Mouse (Mus musculus) intestine, postnatal 0 days (tissue): Measurements from ENCODE around the gene Ston1. TPM values are rescaled to one million over a fixed set of nuclear protein-coding genes. Genes with fewer than 3 reads are reported as not detected.

ENCODE experiments used
- ATAC-seq: fragments of 200-750 bp; cut with Nextera tagmentation; 2 replicates; pipeline ENCODE4 v1.8.0; 2017; ENCODE audit warnings: mild to moderate bottlenecking, moderate TSS enrichment, moderate library complexity
- H3K27ac ChIP-seq: fragments of 300-500 bp; sonication (generic); 2 replicates; pipeline ENCODE4 v1.5.1; 2014; ENCODE audit warnings: mild to moderate bottlenecking, low read depth, low read length, moderate library complexity
- H3K27me3 ChIP-seq: fragments of 300-500 bp; sonication (generic); replicated peaks from 2 replicates; pipeline ENCODE4 v1.6.1; 2014; ENCODE audit warnings: low read length, mixed read lengths; ENCODE audit not compliant: control insufficient read depth, insufficient read depth
- H3K36me3 ChIP-seq: fragments of 300-500 bp; sonication (generic); 2 replicates; pipeline ENCODE4 v1.6.1; 2014; ENCODE audit warnings: mild to moderate bottlenecking, moderate library complexity; ENCODE audit not compliant: control insufficient read depth, insufficient read depth
- H3K4me1 ChIP-seq: fragments of 300-500 bp; sonication (generic); replicated peaks from 2 replicates; pipeline ENCODE4 v1.6.1; 2014; ENCODE audit warnings: antibody characterized with exemption, low read length, mixed read lengths; ENCODE audit not compliant: control insufficient read depth, insufficient read depth
- H3K4me2 ChIP-seq: fragments of 300-500 bp; sonication (generic); replicated peaks from 2 replicates; pipeline ENCODE4 v1.6.1; 2014; ENCODE audit warnings: low read depth, mild to moderate bottlenecking, moderate library complexity
- H3K4me3 ChIP-seq: fragments of 300-500 bp; sonication (generic); 2 replicates; pipeline ENCODE4 v1.5.1; 2014; ENCODE audit warnings: low read depth, low read length
- H3K9ac ChIP-seq: fragments of 300-500 bp; sonication (generic); 2 replicates; pipeline ENCODE4 v1.6.1; 2014; ENCODE audit warnings: mild to moderate bottlenecking, low read depth, low read length
- H3K9me3 ChIP-seq: fragments of 300-500 bp; sonication (generic); 2 replicates; pipeline ENCODE4 v1.6.1; 2016; ENCODE audit warnings: mixed run types; ENCODE audit not compliant: control insufficient read depth
- CTCF ChIP-seq: sonication (generic); IDR thresholded peaks from 2 replicates; pipeline ENCODE4 v1.5.1; 2016; ENCODE audit warnings: low read depth, mild to moderate bottlenecking, control low read depth, antibody characterized with exemption, moderate library complexity
- WGBS: fragments of 180-500 bp; shearing (Covaris S2); extraction: QIAGEN DNeasy Blood & Tissue Kit; methylation state at CpG from one replicate; pipeline ENCODE4 v1.1.7; 2014; 5-methylcytosine and 5-hydroxymethylcytosine counted together
- polyA plus RNA-seq: library from polyadenylated mRNA; unstranded; fragments of >200 nt; fragmentation: Nextera tagmentation; extraction: Ambion mirVana; gene quantifications from 2 replicates; pipeline ENCODE4 v1.2.1, GENCODE M21; 2015

The Ston1 gene
- polyA plus RNA-seq, 1 experiment from 2014 or later, result 3.7 TPM

- H3K4me2 ChIP-seq, result no peak overlapping the region
- no peak overlapping the region for H3K4me3 ChIP-seq
- H3K36me3 ChIP-seq, result peaks cover 83% of the 10 kb centered on the region
- no peaks in the 10 kb centered on the region for H3K4me1 ChIP-seq
- 90% methylated on average over 10 of the region's 10 CpGs for WGBS
- no peak overlapping the region for H3K27ac ChIP-seq
- H3K9me3 ChIP-seq, result no peaks in the 10 kb centered on the region
- TF ChIP-seq CTCF, result no peak
- H3K9ac ChIP-seq, result no peak overlapping the region
- ATAC-seq, result no peak
- no peaks in the 10 kb centered on the region for H3K27me3 ChIP-seq
Observed at GRCm38 (mm10) chr17:88569807-88570540, 27.5 kb upstream of the Ston1 start.

DNA sequence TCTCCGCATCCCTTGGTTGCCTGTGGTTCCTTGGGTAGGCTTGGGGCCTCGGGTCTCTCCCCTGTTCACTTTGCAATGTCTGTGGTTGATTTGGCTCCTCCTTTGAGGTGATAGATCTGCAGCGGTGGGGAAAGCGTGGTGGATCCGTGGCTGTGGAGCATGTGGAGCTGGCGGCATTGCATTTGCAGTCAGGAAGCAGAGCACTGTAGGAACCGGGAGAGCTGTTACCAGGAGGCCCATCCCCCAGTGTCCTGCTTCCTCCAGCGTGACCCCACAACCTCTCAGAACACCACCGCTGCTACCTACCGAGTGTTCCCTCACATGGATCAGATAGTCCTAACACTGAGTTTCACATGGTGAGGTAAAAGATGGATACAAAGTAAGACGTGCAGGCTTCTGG, 26.7 kb upstream of the Ston1 start:
- no peaks in the 10 kb centered on the region for H3K4me1 ChIP-seq
- TF ChIP-seq CTCF, result no peak
- no peaks in the 10 kb centered on the region for H3K27me3 ChIP-seq
- no peak overlapping the region for H3K4me3 ChIP-seq
- peaks cover 83% of the 10 kb centered on the region for H3K36me3 ChIP-seq
- 92% methylated on average over 11 of the region's 11 CpGs for WGBS
- H3K9me3 ChIP-seq, result no peaks in the 10 kb centered on the region
- no peak overlapping the region for H3K4me2 ChIP-seq
- no peak for ATAC-seq
- no peak overlapping the region for H3K27ac ChIP-seq
- no peak overlapping the region for H3K9ac ChIP-seq

DNA sequence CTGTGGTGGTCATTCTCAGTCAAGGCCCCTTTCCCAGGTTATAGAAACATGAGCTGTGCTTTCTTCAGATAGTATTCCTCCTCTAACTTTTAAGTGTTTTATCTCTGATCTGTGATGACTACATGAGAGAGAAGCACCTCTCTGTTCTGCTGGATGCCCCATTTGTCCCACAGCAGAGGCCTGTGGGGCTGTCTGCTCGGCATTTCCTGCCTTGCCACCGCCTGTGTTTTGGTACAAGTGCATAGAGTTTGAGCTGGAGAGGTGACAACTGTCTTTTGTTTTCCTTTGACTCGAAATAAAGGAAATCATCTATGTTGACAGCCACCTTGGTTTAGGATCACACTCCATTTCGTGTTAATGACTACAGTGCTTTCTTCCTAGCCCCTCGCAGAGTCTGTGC, 22.7 kb upstream of the Ston1 start:
- Histone ChIP-seq H3K4me2 (no peak overlapping the region), H3K4me3 (no peak overlapping the region), H3K9me3 (no peaks in the 10 kb centered on the region), H3K36me3 (peaks cover 75% of the 10 kb centered on the region), H3K27ac (no peak overlapping the region), H3K4me1 (no peaks in the 10 kb centered on the region), H3K9ac (no peak overlapping the region), H3K27me3 (no peaks in the 10 kb centered on the region)
- no peak for ATAC-seq
- WGBS, result 83% methylated on average over 5 of the region's 5 CpGs
- no peak for TF ChIP-seq CTCF

DNA sequence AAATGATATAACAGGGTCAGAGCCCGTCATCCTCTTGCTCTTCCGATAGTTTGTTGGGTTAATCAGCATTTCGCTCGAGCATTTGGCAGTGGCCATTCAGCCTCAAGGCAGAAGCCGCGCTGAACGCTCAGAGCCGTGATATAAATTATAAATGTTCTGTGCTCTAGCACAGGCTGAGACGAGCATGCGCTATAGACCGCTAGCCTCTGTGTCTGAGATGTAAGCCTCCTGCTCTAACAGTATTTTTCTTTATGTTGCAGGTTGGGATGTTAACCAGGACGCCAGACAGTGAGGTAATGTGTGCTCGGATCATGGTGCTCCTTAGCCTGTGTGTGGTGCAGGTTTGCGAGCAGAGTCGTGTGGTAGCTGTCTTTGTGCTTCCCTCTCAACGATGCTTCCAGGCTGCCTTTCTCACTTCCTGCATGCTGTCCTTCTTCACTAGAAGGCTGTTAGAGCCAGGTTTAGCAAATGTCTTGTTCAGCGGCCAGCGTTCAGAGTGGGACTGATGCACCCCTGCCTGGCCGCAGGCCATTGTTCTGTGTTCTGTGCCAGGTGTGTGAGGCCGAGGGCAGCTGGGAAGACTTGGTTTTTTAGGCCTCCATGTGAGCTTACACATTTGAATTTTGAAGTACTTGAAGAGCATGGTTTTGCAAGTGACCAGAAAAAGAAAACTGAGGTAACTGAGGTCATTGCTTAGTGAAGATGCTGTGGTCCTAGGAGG, 18.8 kb upstream of the Ston1 start:
- ATAC-seq, result no peak
- no peak for TF ChIP-seq CTCF
- Histone ChIP-seq H3K36me3 (peaks cover 68% of the 10 kb centered on the region), H3K27me3 (no peaks in the 10 kb centered on the region), H3K4me2 (no peak overlapping the region), H3K27ac (no peak overlapping the region), H3K4me1 (no peaks in the 10 kb centered on the region), H3K4me3 (no peak overlapping the region), H3K9ac (no peak overlapping the region), H3K9me3 (no peaks in the 10 kb centered on the region)
- 81% methylated on average over 20 of the region's 20 CpGs for WGBS

DNA sequence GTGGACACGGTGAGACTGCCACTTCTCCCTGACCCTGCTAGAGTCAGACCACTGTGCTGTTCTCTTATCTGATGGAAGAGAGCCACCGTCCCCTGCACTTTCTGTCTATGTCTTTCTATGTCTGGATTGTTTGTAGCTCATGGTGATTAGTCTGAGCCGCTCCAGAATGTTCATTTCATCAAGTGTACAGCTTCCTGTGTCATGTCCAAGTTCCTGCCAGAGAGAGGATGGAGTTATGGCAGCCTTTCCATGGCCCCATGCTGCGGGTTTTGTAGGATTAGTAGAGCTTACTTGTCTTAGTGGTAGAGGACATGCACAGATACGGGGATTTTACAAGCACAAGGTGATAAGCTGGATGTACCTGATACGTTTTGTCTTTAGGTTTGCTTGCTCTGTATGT, 16.9 kb upstream of the Ston1 start:
- ATAC-seq, result no peak
- Histone ChIP-seq H3K27me3 (no peaks in the 10 kb centered on the region), H3K4me1 (no peaks in the 10 kb centered on the region), H3K4me3 (no peak overlapping the region), H3K9me3 (no peaks in the 10 kb centered on the region), H3K36me3 (peaks cover 73% of the 10 kb centered on the region), H3K27ac (no peak overlapping the region), H3K9ac (no peak overlapping the region), H3K4me2 (no peak overlapping the region)
- WGBS, result 46% methylated on average over 6 of the region's 6 CpGs
- TF ChIP-seq CTCF, result no peak

- Histone ChIP-seq H3K9me3 (no peaks in the 10 kb centered on the region), H3K27ac (0 out of 2 replicates have a peak overlapping the region, but pooled peaks have one; percentile 7), H3K9ac (no peak overlapping the region), H3K36me3 (peaks cover 72% of the 10 kb centered on the region), H3K4me3 (no peak overlapping the region), H3K4me2 (no peak overlapping the region), H3K27me3 (no peaks in the 10 kb centered on the region), H3K4me1 (no peaks in the 10 kb centered on the region)
- peak; percentile 40; the same call in 1 of the 2 replicates for ATAC-seq
- WGBS, result 37% methylated on average over 6 of the region's 6 CpGs
- TF ChIP-seq CTCF, result no peak
Observed at GRCm38 (mm10) chr17:88581511-88582021, 15.9 kb upstream of the Ston1 start.
